Mouse (Mus musculus) intestine, embryonic 14.5 days (tissue): ENCODE results near the gene Tspan10. TPM values are rescaled to one million over a fixed set of nuclear protein-coding genes. Genes with fewer than 3 reads are reported as not detected.
"Not testable (repeated sequence)": the region's sequence is repeated elsewhere in the genome, so short reads cannot be mapped to it uniquely, and the experiment has no call there.

ENCODE experiments used
- ATAC-seq: fragments of 200-750 bp; cut with Nextera tagmentation; replicated peaks from 2 replicates; pipeline ENCODE4 v1.8.0; 2017; ENCODE audit warnings: low read depth, moderate number of reproducible peaks, moderate TSS enrichment, moderate library complexity; ENCODE audit not compliant: low FRiP score, low TSS enrichment
- DNase-seq: peaks from one replicate; pipeline ENCODE4 v3.0.0-alpha.2; 2018; ENCODE audit warnings: low spot score
- H3K27ac ChIP-seq: fragments of 300-500 bp; sonication (generic); 2 replicates; pipeline ENCODE4 v1.5.1; 2014; ENCODE audit warnings: low read depth, mild to moderate bottlenecking, control low read depth
- H3K27me3 ChIP-seq: fragments of 300-500 bp; sonication (generic); replicated peaks from 2 replicates; pipeline ENCODE4 v1.6.1; 2014; ENCODE audit warnings: low read length, control low read depth; ENCODE audit not compliant: control insufficient read depth, insufficient read depth
- H3K36me3 ChIP-seq: fragments of 300-500 bp; sonication (generic); 2 replicates; pipeline ENCODE4 v1.6.1; 2014; ENCODE audit warnings: low read length, control low read depth; ENCODE audit not compliant: control insufficient read depth, insufficient read depth
- H3K4me1 ChIP-seq: fragments of 300-500 bp; sonication (generic); replicated peaks from 2 replicates; pipeline ENCODE4 v1.6.1; 2014; ENCODE audit warnings: low read length, control low read depth, mixed read lengths; ENCODE audit not compliant: control insufficient read depth, insufficient read depth
- H3K4me2 ChIP-seq: fragments of 300-500 bp; sonication (generic); 2 replicates; pipeline ENCODE4 v1.6.1; 2014; ENCODE audit warnings: low read length
- H3K4me3 ChIP-seq: fragments of 300-500 bp; sonication (generic); 2 replicates; pipeline ENCODE4 v1.5.1; 2014; ENCODE audit warnings: low read depth, low read length, control low read depth, mixed read lengths
- H3K9ac ChIP-seq: fragments of 300-500 bp; sonication (generic); 2 replicates; pipeline ENCODE4 v1.6.1; 2014; ENCODE audit warnings: mild to moderate bottlenecking, low read length
- H3K9me3 ChIP-seq: fragments of 300-500 bp; sonication (generic); 2 replicates; pipeline ENCODE4 v1.6.1; 2016; ENCODE audit warnings: low read length, control low read depth; ENCODE audit not compliant: control insufficient read depth
- whole genome bisulfite sequencing: fragments of 180-500 bp; shearing (Covaris S2); extraction: QIAGEN DNeasy Blood & Tissue Kit; methylation state at CpG from one replicate; pipeline ENCODE4 v1.1.7; 2014; 5-methylcytosine and 5-hydroxymethylcytosine counted together
- polyA plus RNA-seq: library from polyadenylated mRNA; unstranded; fragments of >200 nt; fragmentation: Nextera tagmentation; extraction: Ambion mirVana; gene quantifications from 2 replicates; pipeline ENCODE4 v1.2.1, GENCODE M21; 2014

Gene Tspan10
- polyA plus RNA-seq: not detected in 2 replicates

DNA sequence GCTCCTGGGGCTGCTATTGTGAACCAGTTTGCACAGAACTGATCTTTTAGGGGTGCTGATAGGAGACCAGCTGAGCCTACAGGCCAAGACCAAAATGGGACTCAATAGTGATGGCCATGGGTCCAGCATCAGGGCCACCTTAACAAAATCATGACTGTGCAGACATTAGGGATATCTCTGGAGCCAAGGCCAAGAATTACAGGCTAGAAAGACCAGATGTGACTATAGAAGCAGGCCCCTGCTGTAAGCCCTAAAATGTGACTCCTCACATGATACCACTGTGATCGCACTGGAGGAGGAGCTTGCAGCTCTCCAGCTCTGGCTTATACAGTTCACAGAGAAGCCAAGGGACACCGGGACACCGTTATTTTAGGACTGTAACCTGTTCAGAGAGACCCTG lies at the start of gene Tspan10:
Gene Tspan10, plus strand, starts transcription at position 301 of the 400 bp plus-strand sequence.
- no peak within 1 kb of the TSS for H3K4me2 ChIP-seq
- no peak for ATAC-seq
- no peak within 1 kb of the TSS for H3K9ac ChIP-seq
- H3K9me3 ChIP-seq: no peaks in the 10 kb centered on the region
- no peaks in the 10 kb centered on the region for H3K4me1 ChIP-seq
- no peak for DNase-seq
- 95% methylated on average over 3 of the region's 3 CpGs for WGBS
- H3K4me3 ChIP-seq: no peak within 1 kb of the TSS
- H3K36me3 ChIP-seq: no peaks in the 10 kb centered on the region
- no peaks in the 10 kb centered on the region for H3K27me3 ChIP-seq
- no peak within 1 kb of the TSS for H3K27ac ChIP-seq

DNA sequence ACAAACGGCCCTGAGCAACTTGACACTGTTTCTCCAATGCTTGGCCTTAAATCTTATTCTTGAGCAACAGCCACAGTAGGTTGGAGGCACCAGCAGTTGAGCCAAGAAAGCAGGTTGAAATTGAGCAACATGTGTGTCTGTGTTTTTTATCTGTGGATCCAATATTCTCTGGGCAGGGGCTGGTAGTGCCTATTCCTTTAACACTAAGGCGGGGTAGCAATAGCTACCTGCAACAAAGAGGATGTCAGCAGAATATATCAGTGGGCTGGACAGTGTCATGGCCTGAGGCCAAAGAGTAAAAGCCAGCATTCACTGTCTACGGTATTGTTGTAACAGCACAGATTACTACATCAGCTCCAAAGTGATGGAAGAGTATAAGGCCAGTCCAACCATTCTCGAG lies 46.8 kb upstream of the Tspan10 start:
- ATAC-seq: no peak
- DNase-seq: no peak
- no peaks in the 10 kb centered on the region for H3K4me1 ChIP-seq
- WGBS: 85% methylated on average over 4 of the region's 4 CpGs
- no peak overlapping the region for H3K27ac ChIP-seq
- H3K4me3 ChIP-seq: no peak overlapping the region
- peaks cover 66% of the 10 kb centered on the region for H3K36me3 ChIP-seq
- no peak overlapping the region for H3K4me2 ChIP-seq
- H3K27me3 ChIP-seq: no peaks in the 10 kb centered on the region
- H3K9ac ChIP-seq: no peak overlapping the region
- no peaks in the 10 kb centered on the region for H3K9me3 ChIP-seq

DNA sequence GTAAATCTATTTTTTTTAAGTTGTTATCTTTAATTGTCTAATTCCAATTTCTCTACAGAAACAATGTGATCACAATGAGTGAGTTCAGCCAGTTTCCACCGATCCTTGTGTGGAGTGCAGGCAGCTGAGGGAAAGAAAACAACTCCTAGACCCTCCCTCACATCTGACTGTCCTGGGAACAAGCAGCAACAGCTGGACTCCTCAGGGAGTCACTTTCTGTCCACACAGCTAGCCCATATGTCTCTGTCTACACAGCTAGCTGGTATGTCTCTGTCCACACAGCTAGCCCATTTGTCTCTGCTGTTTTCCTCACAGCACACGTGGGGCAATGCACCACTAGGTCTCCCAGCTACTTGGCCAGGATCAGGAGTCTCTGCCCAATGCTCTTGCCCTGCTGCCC lies 44.8 kb upstream of the Tspan10 start:
- no peak for DNase-seq
- Histone ChIP-seq H3K27ac (no peak overlapping the region), H3K4me3 (no peak overlapping the region), H3K27me3 (no peaks in the 10 kb centered on the region), H3K9ac (no peak overlapping the region), H3K9me3 (no peaks in the 10 kb centered on the region), H3K36me3 (peaks cover 80% of the 10 kb centered on the region), H3K4me2 (no peak overlapping the region), H3K4me1 (no peaks in the 10 kb centered on the region)
- 80% methylated on average over 2 of the region's 2 CpGs for WGBS
- no peak for ATAC-seq

DNA sequence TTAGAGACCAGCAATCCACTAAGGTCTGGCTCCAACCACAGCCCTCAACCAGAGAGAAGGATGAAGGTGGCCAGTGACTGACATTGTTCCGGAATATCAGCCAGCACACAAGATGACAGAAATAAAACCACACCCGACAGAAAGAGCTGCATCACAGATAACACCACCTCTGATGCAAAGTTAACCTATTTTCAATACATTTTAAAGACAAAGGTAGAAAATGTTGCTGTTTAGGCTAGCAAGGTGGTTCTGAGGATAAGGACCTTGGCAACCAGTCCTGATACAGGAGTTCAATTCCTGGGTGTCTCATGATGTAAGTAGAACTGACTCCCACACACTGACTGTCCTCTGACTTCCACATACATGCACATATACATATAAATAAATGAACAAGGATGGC lies 43.1 kb upstream of the Tspan10 start:
- no peak overlapping the region for H3K4me2 ChIP-seq
- 91% methylated on average over 2 of the region's 2 CpGs for WGBS
- no peak overlapping the region for H3K9ac ChIP-seq
- H3K27ac ChIP-seq: no peak overlapping the region
- DNase-seq (no peak), ATAC-seq (no peak)
- no peaks in the 10 kb centered on the region for H3K9me3 ChIP-seq
- H3K36me3 ChIP-seq: peaks cover 82% of the 10 kb centered on the region
- no peaks in the 10 kb centered on the region for H3K4me1 ChIP-seq
- H3K27me3 ChIP-seq: no peaks in the 10 kb centered on the region
- H3K4me3 ChIP-seq: no peak overlapping the region

DNA sequence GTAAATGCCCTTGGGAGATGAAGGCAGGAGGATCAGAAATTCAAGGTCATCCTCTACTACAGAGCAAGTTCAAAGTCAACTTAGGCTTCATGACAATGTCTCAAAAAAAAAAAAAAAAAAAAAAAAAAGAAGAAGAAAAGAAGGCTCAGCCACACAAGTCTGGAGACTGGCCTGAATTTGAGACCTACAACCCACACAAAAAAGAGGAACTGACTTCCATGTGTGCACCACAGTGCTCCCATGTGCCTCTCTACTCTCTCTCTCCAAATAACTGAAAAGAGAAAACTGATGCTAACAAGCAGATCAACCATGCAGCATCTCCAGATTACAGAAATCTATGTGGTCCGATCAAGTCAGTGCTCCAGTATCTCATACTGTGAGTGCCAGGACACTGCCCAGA lies 37.6 kb upstream of the Tspan10 start:
- no peak overlapping the region for H3K4me3 ChIP-seq
- H3K36me3 ChIP-seq: peaks cover 98% of the 10 kb centered on the region
- WGBS: 97% methylated on average over 1 of the region's 1 CpGs

GRCm38 (mm10) chr11:120405867-120406266 lies 36.6 kb upstream of the Tspan10 start:
- no peak for DNase-seq
- no peak overlapping the region for H3K9ac ChIP-seq
- no peak overlapping the region for H3K4me2 ChIP-seq
- WGBS: 93% methylated on average over 3 of the region's 3 CpGs
- H3K27ac ChIP-seq: no peak overlapping the region
- H3K36me3 ChIP-seq: peaks cover 97% of the 10 kb centered on the region
- ATAC-seq: no peak
- no peaks in the 10 kb centered on the region for H3K9me3 ChIP-seq
- no peaks in the 10 kb centered on the region for H3K27me3 ChIP-seq
- no peak overlapping the region for H3K4me3 ChIP-seq
- no peaks in the 10 kb centered on the region for H3K4me1 ChIP-seq

More for the DNA sequence above, 37.6 kb upstream of the Tspan10 start:
- no peak overlapping the region for H3K27ac ChIP-seq
- no peaks in the 10 kb centered on the region for H3K4me1 ChIP-seq
- no peak overlapping the region for H3K9ac ChIP-seq
- DNase-seq (no peak), ATAC-seq (no peak)
- no peaks in the 10 kb centered on the region for H3K9me3 ChIP-seq
- no peaks in the 10 kb centered on the region for H3K27me3 ChIP-seq
- H3K4me2 ChIP-seq: no peak overlapping the region

GRCm38 (mm10) chr11:120406445-120406844 lies 36.0 kb upstream of the Tspan10 start:
- H3K4me1 ChIP-seq: no peaks in the 10 kb centered on the region
- no peaks in the 10 kb centered on the region for H3K9me3 ChIP-seq
- no peaks in the 10 kb centered on the region for H3K27me3 ChIP-seq
- DNase-seq (no peak), ATAC-seq (no peak)
- peaks cover 97% of the 10 kb centered on the region for H3K36me3 ChIP-seq
- no peak overlapping the region for H3K9ac ChIP-seq
- no peak overlapping the region for H3K4me2 ChIP-seq
- WGBS: 91% methylated on average over 1 of the region's 1 CpGs
- no peak overlapping the region for H3K27ac ChIP-seq
- H3K4me3 ChIP-seq: no peak overlapping the region

DNA sequence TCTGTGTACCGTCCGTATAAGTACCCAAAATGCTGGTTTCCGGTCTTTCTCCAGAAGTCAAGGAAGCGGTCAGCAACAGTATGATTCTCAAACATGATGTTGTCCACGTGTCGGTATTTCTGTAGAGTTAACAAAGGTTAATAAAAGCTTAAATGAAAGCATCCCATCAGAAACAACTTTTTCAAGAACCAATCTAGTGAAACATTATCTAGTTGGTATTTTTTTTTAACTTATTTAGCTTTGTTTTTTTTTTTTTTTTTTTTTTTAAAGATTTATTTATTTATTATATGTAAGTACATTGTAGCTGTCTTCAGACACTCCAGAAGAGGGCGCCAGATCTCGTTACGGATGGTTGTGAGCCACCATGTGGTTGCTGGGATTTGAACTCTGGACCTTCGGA lies 28.8 kb upstream of the Tspan10 start:
- H3K27me3 ChIP-seq, H3K4me3 ChIP-seq, H3K4me1 ChIP-seq, DNase-seq, H3K4me2 ChIP-seq, ATAC-seq, H3K9ac ChIP-seq, H3K9me3 ChIP-seq, H3K27ac ChIP-seq: not testable (repeated sequence)
- H3K36me3 ChIP-seq: peaks cover 87% of the 10 kb centered on the region
- 96% methylated on average over 7 of the region's 10 CpGs for WGBS

GRCm38 (mm10) chr11:120417852-120418251 lies 24.6 kb upstream of the Tspan10 start:
- H3K36me3 ChIP-seq: peaks cover 81% of the 10 kb centered on the region

More at GRCm38 (mm10) chr11:120417852-120418251, 24.6 kb upstream of the Tspan10 start:
- DNase-seq (no peak), ATAC-seq (no peak)
- WGBS: 89% methylated on average over 7 of the region's 7 CpGs
- H3K27ac ChIP-seq: no peak overlapping the region
- H3K9ac ChIP-seq: no peak overlapping the region
- no peaks in the 10 kb centered on the region for H3K27me3 ChIP-seq
- peaks cover 7% of the 10 kb centered on the region for H3K4me1 ChIP-seq
- H3K4me2 ChIP-seq: no peak overlapping the region
- H3K4me3 ChIP-seq: no peak overlapping the region
- no peaks in the 10 kb centered on the region for H3K9me3 ChIP-seq
